Mouse (Mus musculus) E14TG2a.4 (cell line): ENCODE measurements at regions not wholly inside any gene's neighbourhood (a gene's known extent, or its start where the extent isn't known, plus 50 kb on each side); places are given as distances from the start of the nearest gene placed in this dataset.

Experiments
- CTCF ChIP-seq: conservative IDR thresholded peaks from 2 replicates; pipeline ENCODE4 v1.5.1; 2014; ENCODE audit warnings: low read length
- NANOG ChIP-seq: IDR thresholded peaks from 2 replicates; pipeline ENCODE4 v1.6.1; 2014; ENCODE audit warnings: borderline replicate concordance, low read length, mixed read lengths

DNA sequence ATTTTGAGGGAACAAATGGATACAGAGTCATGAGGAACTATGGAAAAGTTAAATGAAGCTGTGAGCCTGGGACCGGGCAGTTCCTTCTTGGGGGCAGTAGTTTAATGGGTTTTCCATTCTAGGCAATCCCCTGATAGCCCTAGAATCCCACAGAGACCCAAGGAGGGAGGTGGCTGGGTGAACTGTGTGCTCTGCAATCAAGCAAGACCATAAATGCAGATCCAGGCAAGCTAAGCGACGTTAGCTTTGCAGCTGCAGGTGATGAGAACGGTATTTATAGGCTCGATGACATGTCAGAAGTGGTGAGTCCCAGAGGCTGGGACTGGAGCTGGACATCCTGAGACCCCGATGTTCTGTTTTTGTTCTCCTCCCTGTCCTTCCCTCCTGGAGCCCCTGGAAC is 108.2 kb downstream of the Zfp36l1 start:
- TF ChIP-seq CTCF (no peak), NANOG (no peak)
